In genomic region chr5:53241109-53241508, GRCm38 (mm10) we compare ENCODE assay signal across 21 mouse cellular contexts. TPM values are rescaled to one million over a fixed set of nuclear protein-coding genes. Genes with fewer than 3 reads are reported as not detected.
DNase-seq lines count a peak whose midpoint lies in the region; ATAC-seq and TF ChIP-seq lines count a peak whose summit lies in the region.
"Had no signal": no experiment of that assay in that cellular context is flagged by ENCODE, and none has a peak within 500 bp of the region (broad histone marks: within the 10 kb centered on the region; RNA-seq: fewer than 3 reads in every experiment).

No protein-coding gene starts in this region.

- peaks cover 8% of the 10 kb centered on the region; the same call in 1 of the 2 replicates for H3K27me3 ChIP-seq in hindbrain, embryonic 13.5 days
- peaks cover 8% of the 10 kb centered on the region for H3K27me3 ChIP-seq in hindbrain, embryonic 10.5 days (ENCODE audit: insufficient read depth, poor library complexity, severe bottlenecking)
- no peaks in the 10 kb centered on the region for H3K27me3 ChIP-seq in lung, embryonic 15.5 days
- H3K27me3 ChIP-seq in hindbrain, postnatal 0 days (ENCODE audit: insufficient read depth, low read length): no peaks in the 10 kb centered on the region
- H3K27me3 ChIP-seq in heart, embryonic 10.5 days (ENCODE audit: insufficient read depth, poor library complexity, severe bottlenecking): 0 out of 2 replicates have a peak, but pooled peaks cover 4% of the 10 kb centered on the region
- H3K27me3 ChIP-seq: embryonic facial prominence, embryonic 13.5 days; limb, embryonic 15.5 days; liver, embryonic 15.5 days had no signal

- DNase-seq in hindbrain, embryonic 10.5 days (ENCODE audit: low spot score): no peak
- DNase-seq in lung, postnatal 36 days: no peak
- DNase-seq in 416B (ENCODE audit: low read depth): peak; percentile 5
- DNase-seq in hindbrain, postnatal 0 days (ENCODE audit: low spot score): no peak
- no peak for DNase-seq in thymus, postnatal 36 days
- no peak for DNase-seq in heart, embryonic 10.5 days (ENCODE audit: low spot score)
- DNase-seq: adrenal gland, adult 8-10 months; cerebellum, adult 9-10 months; gastrocnemius, adult 2 months; heart, postnatal 10 days; kidney, postnatal 25 days; lung, postnatal 4 days; right cerebral cortex, postnatal 4 days; thymus, postnatal 25 days had no signal

- 0 out of 2 replicates have a peak overlapping the region, but pooled peaks have one; percentile 4 for H3K27ac ChIP-seq in hindbrain, embryonic 13.5 days
- no peak overlapping the region for H3K27ac ChIP-seq in hindbrain, embryonic 10.5 days
- 0 out of 2 replicates have a peak overlapping the region, but pooled peaks have one; percentile 15 for H3K27ac ChIP-seq in lung, embryonic 15.5 days
- no peak overlapping the region for H3K27ac ChIP-seq in hindbrain, postnatal 0 days
- no peak overlapping the region for H3K27ac ChIP-seq in heart, embryonic 10.5 days
- H3K27ac ChIP-seq: embryonic facial prominence, embryonic 13.5 days; gastrocnemius, adult 2 months; limb, embryonic 15.5 days; liver, embryonic 15.5 days had no signal

- H3K36me3 ChIP-seq in hindbrain, embryonic 13.5 days: no peaks in the 10 kb centered on the region
- no peaks in the 10 kb centered on the region for H3K36me3 ChIP-seq in hindbrain, embryonic 10.5 days
- no peaks in the 10 kb centered on the region for H3K36me3 ChIP-seq in lung, embryonic 15.5 days
- no peaks in the 10 kb centered on the region for H3K36me3 ChIP-seq in hindbrain, postnatal 0 days (ENCODE audit: insufficient read depth, low read length)
- H3K36me3 ChIP-seq in heart, embryonic 10.5 days: no peaks in the 10 kb centered on the region
- H3K36me3 ChIP-seq: embryonic facial prominence, embryonic 13.5 days; limb, embryonic 15.5 days; liver, embryonic 15.5 days had no signal

- no peak overlapping the region for H3K4me2 ChIP-seq in hindbrain, embryonic 13.5 days
- H3K4me2 ChIP-seq in lung, embryonic 15.5 days: no peak overlapping the region
- H3K4me2 ChIP-seq in hindbrain, postnatal 0 days (ENCODE audit: low read depth, low read length): no peak overlapping the region
- H3K4me2 ChIP-seq: embryonic facial prominence, embryonic 13.5 days; heart, embryonic 11.5 days; limb, embryonic 15.5 days; liver, embryonic 15.5 days had no signal

- H3K4me3 ChIP-seq in hindbrain, embryonic 13.5 days: no peak overlapping the region
- H3K4me3 ChIP-seq in hindbrain, embryonic 10.5 days: no peak overlapping the region
- H3K4me3 ChIP-seq in lung, embryonic 15.5 days: no peak overlapping the region
- no peak overlapping the region for H3K4me3 ChIP-seq in hindbrain, postnatal 0 days (ENCODE audit: low read length)
- H3K4me3 ChIP-seq in heart, embryonic 10.5 days: no peak overlapping the region
- H3K4me3 ChIP-seq: embryonic facial prominence, embryonic 13.5 days; gastrocnemius, adult 2 months; limb, embryonic 15.5 days; liver, embryonic 15.5 days had no signal

- no peak overlapping the region for H3K9ac ChIP-seq in hindbrain, embryonic 13.5 days
- no peak overlapping the region for H3K9ac ChIP-seq in lung, embryonic 15.5 days
- H3K9ac ChIP-seq in hindbrain, postnatal 0 days (replicated peaks; ENCODE audit: low read length): no peak overlapping the region
- H3K9ac ChIP-seq: embryonic facial prominence, embryonic 13.5 days; limb, embryonic 15.5 days; liver, embryonic 15.5 days had no signal

- H3K9me3 ChIP-seq in hindbrain, embryonic 13.5 days: no peaks in the 10 kb centered on the region
- H3K9me3 ChIP-seq in hindbrain, embryonic 10.5 days: no peaks in the 10 kb centered on the region
- no peaks in the 10 kb centered on the region for H3K9me3 ChIP-seq in lung, embryonic 15.5 days
- no peaks in the 10 kb centered on the region for H3K9me3 ChIP-seq in hindbrain, postnatal 0 days (ENCODE audit: low read length)
- H3K9me3 ChIP-seq in heart, embryonic 10.5 days: no peaks in the 10 kb centered on the region
- H3K9me3 ChIP-seq: embryonic facial prominence, embryonic 13.5 days; limb, embryonic 15.5 days; liver, embryonic 15.5 days had no signal

- H3K4me1 ChIP-seq in hindbrain, embryonic 13.5 days (replicated peaks): peaks cover 23% of the 10 kb centered on the region
- H3K4me1 ChIP-seq in hindbrain, embryonic 10.5 days (replicated peaks): peaks cover 18% of the 10 kb centered on the region
- peaks cover 5% of the 10 kb centered on the region for H3K4me1 ChIP-seq in lung, embryonic 15.5 days
- no peaks in the 10 kb centered on the region for H3K4me1 ChIP-seq in hindbrain, postnatal 0 days (ENCODE audit: insufficient read depth, low read length)
- H3K4me1 ChIP-seq in heart, embryonic 10.5 days: peaks cover 35% of the 10 kb centered on the region
- H3K4me1 ChIP-seq: limb, embryonic 15.5 days; liver, embryonic 15.5 days had no signal

- no peak for ATAC-seq in hindbrain, embryonic 13.5 days (ENCODE audit: low FRiP score)
- peak; percentile 53; the same call in 1 of the 2 replicates for ATAC-seq in lung, embryonic 15.5 days (ENCODE audit: borderline replicate concordance, extremely low read depth, low FRiP score, low TSS enrichment)
- ATAC-seq in hindbrain, postnatal 0 days: no peak

- TF ChIP-seq CTCF in hindbrain, postnatal 0 days (IDR thresholded peaks at IDR 0.05; ENCODE audit: low read depth): peak; percentile 26

- WGBS in hindbrain, embryonic 13.5 days: 52% methylated on average over 2 of the region's 2 CpGs
- 46% methylated on average over 2 of the region's 2 CpGs for WGBS in hindbrain, embryonic 10.5 days
- 47% methylated on average over 2 of the region's 2 CpGs for WGBS in lung, embryonic 15.5 days
- WGBS in hindbrain, postnatal 0 days: 49% methylated on average over 2 of the region's 2 CpGs
- WGBS in heart, embryonic 10.5 days: 50% methylated on average over 2 of the region's 2 CpGs

RNA-seq across cellular contexts. Expression of gene Smim20, which starts 25.8 kb away (rescaled TPM):
- 76.0 and 76.6 TPM in 2 replicates for polyA plus RNA-seq in hindbrain, embryonic 13.5 days (2015; fragmentation: Nextera tagmentation; extraction: Ambion mirVana)
- polyA plus RNA-seq in hindbrain, embryonic 10.5 days (2016; fragmentation: Nextera tagmentation; extraction: Ambion mirVana): 67.8 and 74.2 TPM in 2 replicates
- polyA plus RNA-seq in lung, embryonic 15.5 days (2015; fragmentation: Nextera tagmentation; extraction: Ambion mirVana): 88.2 and 89.1 TPM in 2 replicates
- total RNA-seq in hindbrain, postnatal 0 days (2014; rRNA removed): 42.8 and 57.1 TPM in 2 replicates
- polyA plus RNA-seq in hindbrain, postnatal 0 days (2015; fragmentation: Nextera tagmentation; extraction: Ambion mirVana): 88.3 and 94.8 TPM in 2 replicates
- 104 and 164 TPM in 2 replicates for polyA plus RNA-seq in heart, embryonic 10.5 days (2016; fragmentation: Nextera tagmentation; extraction: Ambion mirVana)

RNA-seq across cellular contexts. Expression of gene Sel1l3, which starts 27.4 kb away (rescaled TPM):
- 4.4 and 5.2 TPM in 2 replicates for polyA plus RNA-seq in hindbrain, embryonic 13.5 days (2015; fragmentation: Nextera tagmentation; extraction: Ambion mirVana)
- 2.3 and 2.7 TPM in 2 replicates for polyA plus RNA-seq in hindbrain, embryonic 10.5 days (2016; fragmentation: Nextera tagmentation; extraction: Ambion mirVana)
- polyA plus RNA-seq in lung, embryonic 15.5 days (2015; fragmentation: Nextera tagmentation; extraction: Ambion mirVana): 5.4 and 6.1 TPM in 2 replicates
- 19.1 and 22.4 TPM in 2 replicates for total RNA-seq in hindbrain, postnatal 0 days (2014; rRNA removed)
- polyA plus RNA-seq in hindbrain, postnatal 0 days (2015; fragmentation: Nextera tagmentation; extraction: Ambion mirVana): 4.7 and 4.8 TPM in 2 replicates
- polyA plus RNA-seq in heart, embryonic 10.5 days (2016; fragmentation: Nextera tagmentation; extraction: Ambion mirVana): 1.7 and 1.9 TPM in 2 replicates
- total RNA-seq: common myeloid progenitor, adult 5-6 weeks had no signal

Comparison
In these comparisons a context has a peak if more than half of its experiments do, and no peak if none do; other contexts are left out.
1. H3K27ac ChIP-seq: peak in hindbrain, embryonic 13.5 days (single experiment) and lung, embryonic 15.5 days (single experiment); none in hindbrain, embryonic 10.5 days (single experiment), hindbrain, postnatal 0 days (single experiment) and heart, embryonic 10.5 days (single experiment).